Mouse (Mus musculus): ENCODE measurements at regions not wholly inside any gene's neighbourhood (a gene's known extent, or its start where the extent isn't known, plus 50 kb on each side); places are given as distances from the start of the nearest gene placed in this dataset.
"Not testable (repeated sequence)": the region's sequence is repeated elsewhere in the genome, so short reads cannot be mapped to it uniquely, and the experiment has no call there.

- Histone ChIP-seq H3K9ac (no peak overlapping the region), H3K4me1 (ENCODE audit: insufficient read depth) (no peaks in the 10 kb centered on the region), H3K4me3 (ENCODE audit: low read depth, low read length) (no peak overlapping the region), H3K9me3 (ENCODE audit: low read length) (no peaks in the 10 kb centered on the region), H3K36me3 (ENCODE audit: insufficient read depth) (no peaks in the 10 kb centered on the region), H3K27ac (ENCODE audit: low read depth, low read length) (no peak overlapping the region), H3K4me2 (ENCODE audit: low read depth) (no peak overlapping the region), H3K27me3 (ENCODE audit: insufficient read depth, low read length) (no peaks in the 10 kb centered on the region)
- TF ChIP-seq CTCF (IDR thresholded peaks at IDR 0.05; ENCODE audit: low read depth): no peak
- ATAC-seq (no peak), DNase-seq (no peak)
These were observed 145.7 kb upstream of the Tmem229a start for GRCm38 (mm10) chr6:25101761-25102160.

GRCm38 (mm10) chr6:25087167-25087566, 131.1 kb upstream of the Tmem229a start:
- no peak for DNase-seq
- H3K9me3 ChIP-seq (ENCODE audit: low read length): no peaks in the 10 kb centered on the region
- no peak overlapping the region for H3K4me3 ChIP-seq (ENCODE audit: low read depth, low read length)
- H3K27me3 ChIP-seq (ENCODE audit: insufficient read depth, low read length): no peaks in the 10 kb centered on the region
- no peaks in the 10 kb centered on the region for H3K36me3 ChIP-seq (ENCODE audit: insufficient read depth)
- WGBS: 61% methylated on average over 1 of the region's 1 CpGs
- no peak overlapping the region for H3K4me2 ChIP-seq (ENCODE audit: low read depth)
- no peaks in the 10 kb centered on the region for H3K4me1 ChIP-seq (ENCODE audit: insufficient read depth)
- H3K9ac ChIP-seq: no peak overlapping the region
- no peak overlapping the region for H3K27ac ChIP-seq (ENCODE audit: low read depth, low read length)
- ATAC-seq: 0 out of 2 replicates have a peak, but pooled peaks have one; percentile 25
- no peak for TF ChIP-seq CTCF (IDR thresholded peaks at IDR 0.05; ENCODE audit: low read depth)

- H3K4me2 ChIP-seq (ENCODE audit: low read depth): no peak overlapping the region
- DNase-seq: no peak
- no peaks in the 10 kb centered on the region for H3K9me3 ChIP-seq (ENCODE audit: low read length)
- H3K27me3 ChIP-seq (ENCODE audit: insufficient read depth, low read length): no peaks in the 10 kb centered on the region
- no peak for ATAC-seq
- H3K9ac ChIP-seq: no peak overlapping the region
- no peaks in the 10 kb centered on the region for H3K36me3 ChIP-seq (ENCODE audit: insufficient read depth)
- no peak for TF ChIP-seq CTCF (IDR thresholded peaks at IDR 0.05; ENCODE audit: low read depth)
- no peaks in the 10 kb centered on the region for H3K4me1 ChIP-seq (ENCODE audit: insufficient read depth)
- H3K4me3 ChIP-seq (ENCODE audit: low read depth, low read length): no peak overlapping the region
- WGBS: 82% methylated on average over 2 of the region's 2 CpGs
- no peak overlapping the region for H3K27ac ChIP-seq (ENCODE audit: low read depth, low read length)
These were observed 129.8 kb upstream of the Tmem229a start for GRCm38 (mm10) chr6:25085871-25086270.

- not testable (repeated sequence) for ATAC-seq; H3K4me1 ChIP-seq (ENCODE audit: insufficient read depth); DNase-seq; H3K4me2 ChIP-seq (ENCODE audit: low read depth); H3K36me3 ChIP-seq (ENCODE audit: insufficient read depth); H3K4me3 ChIP-seq (ENCODE audit: low read depth, low read length); H3K27me3 ChIP-seq (ENCODE audit: insufficient read depth, low read length); H3K27ac ChIP-seq (ENCODE audit: low read depth, low read length); H3K9me3 ChIP-seq (ENCODE audit: low read length); H3K9ac ChIP-seq
- WGBS: 85% methylated on average over 4 of the region's 4 CpGs
These were observed 129.2 kb upstream of the Tmem229a start for GRCm38 (mm10) chr6:25085296-25085695.

GRCm38 (mm10) chr6:25065913-25066312, 109.8 kb upstream of the Tmem229a start:
- no peaks in the 10 kb centered on the region for H3K9me3 ChIP-seq (ENCODE audit: low read length)
- H3K4me1 ChIP-seq (ENCODE audit: insufficient read depth): no peaks in the 10 kb centered on the region
- ATAC-seq (no peak), DNase-seq (no peak)
- no peaks in the 10 kb centered on the region for H3K36me3 ChIP-seq (ENCODE audit: insufficient read depth)
- no peak for TF ChIP-seq CTCF (IDR thresholded peaks at IDR 0.05; ENCODE audit: low read depth)
- no peak overlapping the region for H3K4me3 ChIP-seq (ENCODE audit: low read depth, low read length)
- no peak overlapping the region for H3K9ac ChIP-seq
- H3K4me2 ChIP-seq (ENCODE audit: low read depth): no peak overlapping the region
- H3K27ac ChIP-seq (ENCODE audit: low read depth, low read length): no peak overlapping the region
- H3K27me3 ChIP-seq (ENCODE audit: insufficient read depth, low read length): no peaks in the 10 kb centered on the region
- WGBS: 41% methylated on average over 6 of the region's 6 CpGs

GRCm38 (mm10) chr6:25032878-25033509, 76.9 kb upstream of the Tmem229a start:
- Histone ChIP-seq H3K36me3 (ENCODE audit: insufficient read depth) (no peaks in the 10 kb centered on the region), H3K4me1 (ENCODE audit: insufficient read depth) (no peaks in the 10 kb centered on the region), H3K27ac (ENCODE audit: low read depth, low read length) (no peak overlapping the region), H3K4me2 (ENCODE audit: low read depth) (no peak overlapping the region), H3K27me3 (ENCODE audit: insufficient read depth, low read length) (no peaks in the 10 kb centered on the region), H3K9me3 (ENCODE audit: low read length) (no peaks in the 10 kb centered on the region), H3K9ac (no peak overlapping the region), H3K4me3 (ENCODE audit: low read depth, low read length) (no peak overlapping the region)
- DNase-seq (no peak), ATAC-seq (no peak)
- TF ChIP-seq CTCF (IDR thresholded peaks at IDR 0.05; ENCODE audit: low read depth): no peak
- WGBS: 11% methylated on average over 2 of the region's 2 CpGs

GRCm38 (mm10) chr6:25026953-25027352, 70.9 kb upstream of the Tmem229a start:
- H3K36me3 ChIP-seq (ENCODE audit: insufficient read depth): no peaks in the 10 kb centered on the region
- no peaks in the 10 kb centered on the region for H3K27me3 ChIP-seq (ENCODE audit: insufficient read depth, low read length)
- ATAC-seq (no peak), DNase-seq (no peak)
- 83% methylated on average over 3 of the region's 3 CpGs for WGBS
- no peak overlapping the region for H3K27ac ChIP-seq (ENCODE audit: low read depth, low read length)
- peak; percentile 44 for TF ChIP-seq CTCF (IDR thresholded peaks at IDR 0.05; ENCODE audit: low read depth)
- no peak overlapping the region for H3K4me3 ChIP-seq (ENCODE audit: low read depth, low read length)
- no peaks in the 10 kb centered on the region for H3K9me3 ChIP-seq (ENCODE audit: low read length)
- H3K9ac ChIP-seq: no peak overlapping the region
- no peaks in the 10 kb centered on the region for H3K4me1 ChIP-seq (ENCODE audit: insufficient read depth)
- H3K4me2 ChIP-seq (ENCODE audit: low read depth): no peak overlapping the region

Data from forebrain, postnatal 0 days (tissue).